Mouse (Mus musculus) ES-E14 (cell line): ENCODE measurements around the gene Trim9. TPM values are rescaled to one million over a fixed set of nuclear protein-coding genes. Genes with fewer than 3 reads are reported as not detected.
A peak's percentile ranks its signal among the peaks of the same experiment; 100 is the strongest.

Experiments used
- DNase-seq: peaks from one replicate; pipeline ENCODE4 v3.0.0-alpha.2; 2013; ENCODE audit warnings: low read depth, low spot score
- H3K27ac ChIP-seq: 2 replicates; pipeline ENCODE4 v1.5.1; 2012; ENCODE audit warnings: low read depth, mild to moderate bottlenecking, low read length, moderate library complexity, mixed read lengths; ENCODE audit not compliant: poor library complexity, insufficient read depth, severe bottlenecking
- H3K36me3 ChIP-seq: 2 replicates; pipeline ENCODE4 v1.6.1; 2012; ENCODE audit warnings: mild to moderate bottlenecking, low read length, moderate library complexity, mixed read lengths; ENCODE audit not compliant: control insufficient read depth, poor library complexity, insufficient read depth, severe bottlenecking
- H3K4me1 ChIP-seq, 2 experiments: fragments of 150-350 bp in 1 of 2; sonication (generic) in 1 of 2; 2 replicates each; pipeline ENCODE4 v1.6.1; 2012; ENCODE audit warnings: low read length in 2 of 2, mild to moderate bottlenecking in 1 of 2, mixed read lengths in 1 of 2; ENCODE audit not compliant: control insufficient read depth in 2 of 2, insufficient read depth in 2 of 2, poor library complexity in 1 of 2
- H3K4me3 ChIP-seq, 2 experiments: fragments of 150-350 bp in 1 of 2; sonication (generic) in 1 of 2; 2 replicates each; pipeline ENCODE4 v1.5.1; 2012; ENCODE audit warnings: low read length in 2 of 2, low read depth in 1 of 2, mild to moderate bottlenecking in 1 of 2, mixed read lengths in 1 of 2; ENCODE audit not compliant: insufficient read depth in 1 of 2, poor library complexity in 1 of 2, severe bottlenecking in 1 of 2
- H3K9ac ChIP-seq: 2 replicates; pipeline ENCODE4 v1.6.1; 2012; ENCODE audit warnings: low read depth, mild to moderate bottlenecking, low read length, mixed read lengths; ENCODE audit not compliant: poor library complexity, insufficient read depth, severe bottlenecking
- H3K9me3 ChIP-seq: fragments of 150-350 bp; sonication (generic); 2 replicates; pipeline ENCODE4 v1.6.1; 2012; ENCODE audit warnings: low read depth, mild to moderate bottlenecking, low read length; ENCODE audit not compliant: control insufficient read depth, insufficient read depth
- CHD2 ChIP-seq: IDR thresholded peaks from 2 replicates; pipeline ENCODE4 v1.6.1; 2014; ENCODE audit warnings: mild to moderate bottlenecking, low read depth, low read length, inconsistent platforms
- HCFC1 ChIP-seq: IDR thresholded peaks from 2 replicates; pipeline ENCODE4 v1.6.1; 2012; ENCODE audit warnings: low read length, inconsistent platforms, borderline replicate concordance; ENCODE audit not compliant: insufficient read depth
- MAFK ChIP-seq: IDR thresholded peaks from 2 replicates; pipeline ENCODE4 v1.6.1; 2014; ENCODE audit warnings: mild to moderate bottlenecking, low read depth, low read length, inconsistent platforms; ENCODE audit not compliant: insufficient read depth
- ZC3H11A ChIP-seq: IDR thresholded peaks from 2 replicates; pipeline ENCODE4 v1.6.1; 2012; ENCODE audit warnings: low read depth, mild to moderate bottlenecking, inconsistent platforms, low read length, borderline replicate concordance
- ZNF384 ChIP-seq: IDR thresholded peaks from 2 replicates; pipeline ENCODE4 v1.6.1; 2012; ENCODE audit warnings: low read depth, low read length, inconsistent platforms
- in situ Hi-C, 2 experiments: fragments of 600-800 bp; cut with MboI; formaldehyde crosslinking; loops; one replicate each; pipeline ENCODE4 v1.15.1; 2025; ENCODE audit warnings: low sequenced_read_pairs in 2 of 2, inconsistent platforms in 1 of 2; ENCODE audit not compliant: unreplicated experiment in 2 of 2
- total RNA-seq: library from RNA; depleted of rRNA; stranded (reverse); fragments of 300-350 nt; gene quantifications from 2 replicates; pipeline ENCODE4 v1.2.3, GENCODE M21; 2012; rRNA removed

Gene Trim9
- 0.04 and 0.11 TPM in 2 replicates for total RNA-seq

DNA sequence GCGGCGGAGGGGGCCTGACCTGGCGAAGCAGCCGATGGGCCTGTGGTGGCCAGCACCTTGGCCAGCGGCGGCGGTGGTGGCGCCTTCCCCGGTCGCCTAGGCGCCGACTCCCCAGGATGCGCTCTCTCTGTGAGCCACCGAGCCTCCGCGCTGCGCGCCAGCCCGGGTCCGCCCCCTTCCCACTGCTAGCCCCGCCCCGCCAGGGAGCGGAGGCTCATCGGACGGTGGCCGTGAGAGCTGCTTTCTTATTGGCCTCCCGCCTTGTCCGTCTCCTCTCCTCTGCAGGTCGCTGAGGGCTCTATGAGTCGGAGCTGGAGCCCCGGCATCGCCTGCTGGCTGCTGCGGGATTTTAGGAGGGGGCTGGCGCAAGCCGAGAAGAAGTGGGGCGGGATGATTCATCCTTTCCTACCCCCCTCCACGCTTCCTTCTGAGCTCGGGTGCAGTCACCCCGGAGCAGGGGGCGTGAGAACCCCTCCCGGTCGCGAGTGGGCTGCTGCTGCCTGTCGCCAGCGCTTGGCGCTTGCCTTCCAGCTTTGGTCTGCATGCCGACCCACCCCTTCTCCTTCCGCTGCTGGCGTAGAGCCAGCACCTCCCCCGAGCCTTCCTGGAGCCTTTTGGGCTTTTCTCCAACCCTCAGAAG lies at the start of gene Trim9:
Gene Trim9 (minus strand): TSS at position 413 of the 640 bp plus-strand sequence.
- Histone ChIP-seq H3K4me3 (peak within 1 kb of the TSS; percentile 85 to 90), H3K27ac (no peak within 1 kb of the TSS), H3K4me1 (peaks cover 0 to 2% of the 10 kb centered on the region in 2 experiments; a peak in 1 of 4 replicates), H3K36me3 (no peaks in the 10 kb centered on the region), H3K9ac (peak within 1 kb of the TSS; percentile 78; the same call in 1 of the 2 replicates), H3K9me3 (no peaks in the 10 kb centered on the region)
- TF ChIP-seq MAFK (no peak), ZNF384 (no peak), CHD2 (0 out of 2 replicates have a peak, but pooled peaks have one; percentile 35), HCFC1 (peak; percentile 39; the same call in 1 of the 2 replicates)
- DNase-seq, result peak; percentile 90
- in situ Hi-C loops, result no loop called here

DNA sequence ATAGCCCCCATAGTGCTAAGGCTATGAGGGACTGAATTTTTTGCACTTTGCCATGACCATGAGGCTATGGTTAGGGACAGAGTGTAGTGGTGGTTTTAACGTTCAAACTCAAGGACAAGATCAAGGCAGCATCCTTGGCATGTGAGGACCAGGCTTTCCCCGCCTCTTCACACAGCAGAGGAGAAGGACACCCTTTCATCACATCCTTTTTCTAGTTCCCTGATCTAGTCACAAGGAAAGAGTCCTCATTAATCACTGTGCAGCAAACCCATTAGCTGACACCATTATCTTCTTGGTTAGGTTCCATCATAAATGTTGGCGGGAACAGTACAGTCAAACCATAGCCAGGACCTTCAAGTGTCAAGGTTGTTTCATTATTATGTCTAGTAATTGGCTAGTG lies 47.6 kb upstream of the Trim9 start:
- H3K4me3 ChIP-seq, result no peak overlapping the region
- in situ Hi-C loops, result no loop called here
- H3K36me3 ChIP-seq, result no peaks in the 10 kb centered on the region
- no peak overlapping the region for H3K9ac ChIP-seq
- H3K4me1 ChIP-seq, result no peaks in the 10 kb centered on the region
- TF ChIP-seq HCFC1 (no peak), ZNF384 (no peak), ZC3H11A (no peak)
- no peaks in the 10 kb centered on the region for H3K9me3 ChIP-seq
- H3K27ac ChIP-seq, result no peak overlapping the region
- no peak for DNase-seq

DNA sequence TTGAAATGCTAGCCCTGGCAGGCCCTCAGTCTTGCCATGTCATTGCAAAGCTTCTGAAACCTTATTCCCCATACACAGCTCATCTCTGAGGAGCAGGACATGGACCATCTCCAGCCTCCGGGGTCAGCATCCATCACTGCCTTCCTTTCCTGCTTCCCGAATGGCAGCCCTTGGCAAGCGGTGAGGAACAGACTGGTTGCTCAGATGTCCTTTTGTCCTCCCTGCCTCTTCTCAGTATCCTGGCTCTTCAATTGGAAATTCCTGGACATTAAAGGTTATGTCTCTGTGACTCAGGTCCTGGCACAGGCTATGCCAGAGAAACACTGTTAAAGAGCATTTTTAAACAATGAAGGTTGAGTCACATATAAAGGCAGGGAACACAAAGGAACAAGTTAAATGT lies 43.8 kb upstream of the Trim9 start:
- Histone ChIP-seq H3K9me3 (no peaks in the 10 kb centered on the region), H3K4me3 (no peak overlapping the region), H3K36me3 (no peaks in the 10 kb centered on the region), H3K4me1 (no peaks in the 10 kb centered on the region), H3K27ac (no peak overlapping the region), H3K9ac (no peak overlapping the region)
- TF ChIP-seq CHD2 (no peak), MAFK (no peak), HCFC1 (no peak), ZNF384 (no peak), ZC3H11A (no peak)
- in situ Hi-C loops, result no loop called here
- no peak for DNase-seq

DNA sequence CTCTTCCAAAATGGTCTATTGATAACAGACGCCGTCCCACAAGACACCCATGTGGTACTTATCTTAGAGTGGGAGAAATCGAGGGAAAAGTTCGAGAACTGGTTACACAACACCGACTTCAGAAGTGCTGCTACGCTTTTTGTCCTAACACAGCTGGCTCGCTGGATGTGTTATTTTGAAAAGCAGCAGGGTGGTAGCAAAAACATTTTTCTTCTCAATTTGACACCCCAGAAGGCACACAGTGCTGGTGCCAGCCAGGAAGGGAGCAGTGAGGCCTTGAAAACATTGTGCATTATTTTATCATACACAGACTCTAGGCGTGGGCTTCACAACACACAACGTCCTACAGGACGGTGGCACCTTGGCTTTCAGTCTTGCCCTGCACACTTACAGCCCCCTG lies 27.6 kb upstream of the Trim9 start:
- Histone ChIP-seq H3K36me3 (no peaks in the 10 kb centered on the region), H3K9ac (no peak overlapping the region), H3K4me3 (no peak overlapping the region), H3K4me1 (no peaks in the 10 kb centered on the region), H3K9me3 (no peaks in the 10 kb centered on the region), H3K27ac (no peak overlapping the region)
- TF ChIP-seq MAFK, result no peak
- TF ChIP-seq ZC3H11A, result no peak
- no peak for TF ChIP-seq CHD2
- TF ChIP-seq HCFC1, result no peak
- TF ChIP-seq ZNF384, result no peak
- DNase-seq, result no peak
- in situ Hi-C loops, result no loop called here

DNA sequence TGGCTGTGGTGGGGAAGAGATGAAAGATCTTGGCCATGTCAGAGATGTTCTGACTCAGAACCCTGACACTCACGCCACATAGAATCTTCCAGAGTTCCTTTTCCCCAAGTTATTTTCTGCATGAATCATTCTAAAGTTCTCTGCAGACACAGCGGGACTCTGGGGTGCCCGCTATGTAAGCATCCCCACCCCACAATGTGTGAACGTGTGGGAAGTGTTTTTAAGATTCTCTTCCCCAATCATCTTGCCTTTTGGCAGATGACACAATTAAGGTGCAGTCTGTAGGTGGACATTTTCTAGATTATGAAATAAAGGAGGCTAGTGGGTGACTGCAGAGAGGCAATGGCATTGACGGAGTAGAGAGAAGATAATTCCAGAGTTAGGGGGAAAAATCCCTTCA lies 25.5 kb upstream of the Trim9 start:
- H3K27ac ChIP-seq, result no peak overlapping the region
- TF ChIP-seq ZC3H11A, result no peak
- TF ChIP-seq ZNF384, result no peak
- TF ChIP-seq MAFK, result no peak
- no peak for TF ChIP-seq CHD2
- TF ChIP-seq HCFC1, result no peak
- H3K36me3 ChIP-seq, result no peaks in the 10 kb centered on the region
- H3K9ac ChIP-seq, result no peak overlapping the region
- H3K4me3 ChIP-seq, result no peak overlapping the region
- no peaks in the 10 kb centered on the region for H3K9me3 ChIP-seq
- in situ Hi-C loops, result no loop called here
- no peaks in the 10 kb centered on the region for H3K4me1 ChIP-seq
- DNase-seq, result no peak
